Mouse (Mus musculus) cerebellum, adult 18-20 months (tissue): ENCODE results near the gene Mark4.

Experiments used
- DNase-seq, 2 experiments: peaks; one replicate each; pipeline ENCODE4 v3.0.0; 2021

The Mark4 gene

DNA sequence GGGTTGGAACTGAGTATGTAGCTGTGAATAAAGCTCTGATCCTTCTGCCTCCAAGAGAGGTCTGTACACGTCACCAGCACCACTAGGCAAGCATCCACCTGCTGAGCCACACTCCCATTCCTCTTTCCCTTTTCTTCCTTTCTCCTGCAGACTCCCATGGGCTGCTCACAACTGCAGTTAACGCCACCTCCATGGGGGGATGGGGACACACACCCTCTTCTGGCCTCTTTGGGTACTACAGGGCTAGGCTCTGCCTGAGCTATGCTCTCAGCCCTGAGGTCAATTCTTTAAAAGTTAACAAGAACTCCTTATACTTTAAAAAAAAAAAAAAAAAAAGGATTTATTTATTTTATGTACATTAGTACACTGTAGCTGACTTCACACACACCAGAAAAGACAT is 26.1 kb downstream of the Mark4 start:
- DNase-seq: no peak

DNA sequence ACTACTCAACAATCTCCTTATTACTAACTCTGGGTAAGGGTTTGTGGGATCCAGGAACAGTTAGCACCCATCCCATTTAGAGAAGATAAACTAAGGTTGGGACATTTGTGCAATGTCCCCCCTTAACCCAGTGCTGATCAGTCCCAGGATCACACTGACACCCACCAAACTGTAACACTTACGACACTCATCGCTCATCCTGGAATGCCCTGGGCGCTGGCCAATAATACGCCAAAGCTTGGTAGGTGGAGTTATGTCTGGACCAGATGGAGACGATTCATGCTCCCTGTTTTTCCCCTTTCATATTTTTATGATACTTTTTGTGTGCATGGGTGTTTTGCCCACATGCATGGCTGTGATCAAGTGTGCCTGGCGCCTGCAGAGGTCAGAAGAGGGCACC is 28.2 kb downstream of the Mark4 start:
- DNase-seq: no peak

DNA sequence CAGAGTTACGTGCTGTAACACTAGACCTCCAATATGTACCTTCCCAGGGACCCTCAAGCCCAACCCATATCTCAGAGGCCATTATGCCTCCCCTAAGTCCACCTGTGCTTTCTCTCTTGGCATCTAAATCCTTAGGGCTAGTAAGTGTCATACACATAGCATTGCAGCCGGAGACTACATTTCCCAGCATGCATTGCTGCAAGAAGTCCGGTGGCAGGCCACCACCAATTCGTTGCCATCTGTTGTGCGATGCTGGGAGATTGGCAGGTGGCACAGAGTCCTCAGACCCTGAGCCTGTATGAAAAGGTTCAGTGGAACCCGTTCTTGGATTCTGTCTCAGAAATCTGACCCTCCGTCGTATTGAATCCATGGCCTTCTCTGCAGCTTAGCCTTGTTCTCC is 28.9 kb downstream of the Mark4 start:
- DNase-seq: peak; percentile 60 to 62

GRCm38 (mm10) chr7:19427999-19428650 is 30.5 kb downstream of the Mark4 start:
- DNase-seq: no peak

- no peak for DNase-seq
Measured at GRCm38 (mm10) chr7:19426888-19427287, 31.7 kb downstream of the Mark4 start.

DNA sequence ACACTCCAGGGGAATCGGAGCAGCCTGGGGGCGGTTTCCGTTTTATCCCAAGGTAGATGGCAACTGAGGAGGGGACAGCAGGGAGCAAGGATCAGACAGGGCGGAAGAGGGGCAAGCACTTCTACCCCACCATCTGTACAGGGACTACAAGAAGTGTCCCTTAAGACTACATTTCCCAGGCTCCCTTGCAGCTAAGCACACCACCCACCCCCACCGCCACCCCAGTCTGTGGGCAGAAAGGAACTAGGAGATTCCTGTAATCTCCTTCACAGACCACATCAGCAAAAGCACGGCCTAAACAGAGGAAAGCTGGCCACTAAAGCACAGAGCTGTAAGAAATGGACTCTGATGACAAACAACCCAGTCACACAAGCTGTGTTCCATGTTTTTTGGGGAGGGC is 32.3 kb downstream of the Mark4 start:
- DNase-seq: no peak

DNA sequence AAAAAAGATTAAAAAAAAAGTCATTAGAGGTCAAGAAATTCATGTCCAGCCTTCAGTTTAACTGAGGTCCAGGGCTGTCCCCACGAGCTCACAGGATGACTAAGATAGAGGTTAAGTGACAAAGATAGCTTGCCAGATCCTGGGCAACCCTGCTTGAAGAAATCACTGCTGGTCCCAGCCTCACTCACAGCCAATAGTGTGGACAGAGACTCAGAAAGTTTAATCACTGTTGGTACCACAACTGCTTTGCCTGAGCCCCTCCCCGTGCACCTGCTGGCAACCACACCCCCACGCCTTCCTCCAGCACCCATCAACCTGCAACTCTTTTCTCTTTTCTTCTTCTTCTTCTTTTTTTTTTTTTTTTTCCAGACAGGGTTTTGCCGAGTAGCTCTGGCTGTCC is 34.6 kb downstream of the Mark4 start:
- no peak for DNase-seq

GRCm38 (mm10) chr7:19423083-19423482 is 35.5 kb downstream of the Mark4 start:
- DNase-seq: no peak

DNA sequence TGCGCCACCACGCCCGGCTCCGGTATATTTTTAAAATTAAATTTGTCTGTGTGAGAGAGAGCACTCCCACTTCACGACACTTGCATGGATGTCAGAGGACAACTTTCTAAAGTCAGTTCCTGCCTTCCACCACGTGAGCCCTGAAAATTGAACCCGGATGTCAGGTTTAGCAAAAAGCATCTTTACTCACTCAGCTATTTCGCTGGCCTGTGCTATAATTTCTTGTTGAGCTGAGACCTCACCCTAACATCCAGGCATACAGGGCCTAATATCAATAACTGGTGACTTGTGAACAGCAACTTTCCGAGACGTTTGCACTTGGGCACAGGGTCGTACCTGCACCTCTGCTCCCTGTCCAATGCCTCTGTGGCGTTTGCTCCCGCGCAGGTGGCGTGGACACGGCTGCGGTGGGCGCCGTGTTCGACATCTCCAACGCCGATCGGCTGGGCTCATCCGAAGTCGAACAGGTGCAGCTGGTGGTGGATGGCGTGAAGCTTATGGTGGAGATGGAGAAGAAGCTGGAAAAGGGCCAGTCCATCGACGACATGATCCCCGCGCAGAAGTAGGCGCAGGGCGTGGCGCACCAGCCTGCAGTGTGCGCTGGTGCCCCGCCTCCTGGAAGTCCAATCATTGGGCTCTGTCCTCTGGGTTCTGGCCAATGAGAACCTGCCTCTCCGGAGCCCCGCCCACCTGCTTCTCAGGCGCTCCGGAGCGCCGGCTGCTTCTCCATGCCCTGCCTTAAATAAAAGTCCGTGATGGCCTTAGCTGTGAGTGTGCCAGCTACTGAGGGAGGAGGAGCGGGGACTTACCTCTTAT is 37.6 kb downstream of the Mark4 start:
- DNase-seq: peak; percentile 89 to 95

- DNase-seq: no peak
Measured at GRCm38 (mm10) chr7:19420121-19420520, 38.5 kb downstream of the Mark4 start.

DNA sequence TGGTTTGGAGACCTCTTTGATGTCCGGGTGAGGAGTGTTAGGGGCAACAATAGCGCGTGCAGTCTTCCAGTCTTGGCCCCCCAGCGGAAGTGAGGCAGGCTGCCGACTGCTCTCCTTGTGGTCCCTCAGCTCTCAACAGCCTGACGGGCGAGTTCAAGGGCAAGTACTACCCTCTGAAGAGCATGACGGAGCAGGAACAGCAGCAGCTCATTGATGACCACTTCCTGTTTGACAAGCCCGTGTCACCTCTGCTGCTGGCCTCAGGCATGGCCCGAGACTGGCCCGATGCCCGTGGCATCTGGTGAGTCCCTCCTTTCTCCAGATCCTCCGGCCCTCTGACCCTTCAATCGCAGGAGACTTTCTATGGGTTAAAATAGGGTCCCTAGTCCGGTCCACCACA is 42.0 kb downstream of the Mark4 start:
- DNase-seq: no peak

DNA sequence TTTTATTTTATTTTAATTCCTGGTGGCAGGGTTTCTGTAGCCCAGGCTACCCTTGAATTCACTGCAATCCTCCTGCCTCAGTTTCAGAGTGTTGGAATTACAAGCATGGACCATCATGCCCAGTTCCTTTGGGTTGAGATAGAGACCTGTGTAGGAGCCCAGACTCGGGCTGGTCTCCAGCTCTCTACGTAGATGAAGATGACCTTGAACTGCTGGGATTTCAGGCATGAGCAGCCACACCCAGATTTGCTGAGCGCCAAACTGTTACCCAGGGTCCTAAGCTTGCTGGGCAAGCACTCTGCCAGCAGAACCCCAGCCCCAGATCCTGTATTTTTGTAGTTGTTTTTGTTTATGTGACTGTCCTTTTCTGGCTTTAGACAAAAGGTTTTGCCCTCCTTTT is 45.1 kb downstream of the Mark4 start:
- no peak for DNase-seq

GRCm38 (mm10) chr7:19411783-19412182 is 46.8 kb downstream of the Mark4 start:
- no peak for DNase-seq

- no peak for DNase-seq
Measured at GRCm38 (mm10) chr7:19410766-19411344, 47.8 kb downstream of the Mark4 start.

DNA sequence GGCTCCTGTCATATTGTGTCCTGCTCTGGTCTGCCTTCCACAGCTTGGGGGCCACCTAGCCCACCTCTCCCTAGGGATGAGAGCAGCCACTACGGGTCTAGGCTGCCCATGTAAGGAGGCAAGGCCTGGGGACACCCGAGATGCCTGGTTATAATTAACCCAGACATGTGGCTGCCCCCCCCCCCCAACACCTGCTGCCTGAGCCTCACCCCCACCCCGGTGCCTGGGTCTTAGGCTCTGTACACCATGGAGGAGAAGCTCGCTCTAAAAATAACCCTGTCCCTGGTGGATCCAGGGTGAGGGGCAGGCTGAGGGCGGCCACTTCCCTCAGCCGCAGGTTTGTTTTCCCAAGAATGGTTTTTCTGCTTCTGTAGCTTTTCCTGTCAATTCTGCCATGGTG is 48.9 kb downstream of the Mark4 start:
- DNase-seq: no peak

DNA sequence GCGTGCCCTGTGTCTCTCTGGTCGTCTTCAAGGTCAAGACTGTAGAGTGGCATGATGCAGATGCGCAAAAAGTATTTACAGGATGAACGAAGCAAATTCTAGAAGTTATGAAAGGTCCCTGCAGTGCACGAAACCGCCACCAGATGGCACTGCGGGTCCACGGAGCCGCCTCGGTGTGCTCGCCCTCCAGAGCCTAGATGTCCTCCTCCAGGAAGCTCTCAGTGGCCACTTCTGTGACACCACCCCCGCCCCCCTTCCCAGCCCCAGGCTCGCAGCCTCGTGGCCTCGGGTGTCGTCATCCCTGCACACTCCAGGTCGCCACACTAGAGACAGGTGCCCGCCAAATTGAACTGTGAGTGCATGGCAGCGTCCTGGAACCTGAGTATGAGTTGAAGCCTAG is 53.2 kb downstream of the Mark4 start:
- DNase-seq: peak; percentile 71 to 88

DNA sequence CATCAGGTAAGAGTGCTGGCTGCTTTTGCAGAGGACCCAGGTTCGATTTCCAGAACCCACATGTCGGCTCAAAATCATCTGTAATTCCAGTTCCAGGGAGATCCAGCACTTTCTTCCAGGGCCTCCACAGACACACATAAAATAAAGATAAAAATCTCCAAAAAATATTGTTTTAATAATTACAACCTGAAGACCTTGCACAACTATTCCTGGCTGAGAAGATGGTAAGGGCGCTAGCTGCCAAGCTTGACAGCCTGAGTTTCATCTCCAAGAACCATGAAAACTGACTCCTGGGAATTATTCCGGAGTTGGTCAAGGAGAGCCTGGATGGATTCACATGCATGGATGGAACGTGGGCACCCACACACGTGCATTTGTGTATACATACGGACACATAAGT is 54.1 kb downstream of the Mark4 start, which contains the start of gene Ckm:
Ckm (plus strand) TSS at position 301 of the 400 bp plus-strand sequence.
- DNase-seq: no peak

DNA sequence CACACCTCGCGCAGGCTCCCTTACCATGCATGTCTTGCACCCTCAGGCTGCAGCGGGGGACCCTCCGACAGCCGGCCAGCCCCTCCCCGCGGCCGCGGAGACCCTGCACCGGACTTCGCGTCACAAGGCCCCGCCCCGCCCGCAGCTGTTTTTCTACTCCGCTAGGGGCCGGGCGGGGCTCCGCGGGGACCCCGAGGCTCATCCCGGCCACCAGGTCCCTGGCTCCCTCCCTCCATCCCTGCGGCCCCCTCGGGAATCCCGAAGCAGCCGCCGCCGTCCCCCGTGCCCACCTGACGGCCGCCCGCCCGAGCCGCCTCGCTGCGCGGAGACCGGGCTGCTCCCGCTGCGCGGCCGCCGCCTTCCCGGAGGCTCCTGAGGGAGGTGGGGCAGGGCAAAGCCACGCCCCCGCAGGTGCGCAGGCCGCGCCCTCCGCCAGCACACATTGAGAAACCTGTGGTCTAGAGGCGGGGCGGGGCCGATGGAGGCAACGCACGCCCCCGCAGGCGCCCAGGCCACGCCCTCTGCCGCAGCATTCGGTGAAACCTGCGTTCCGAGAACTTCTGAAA is 54.8 kb downstream of the Mark4 start, which contains the start of gene Klc3:
Klc3 (minus strand) TSS at position 374 of the 566 bp plus-strand sequence.
- peak in 1 of 2 experiments; percentile 40 for DNase-seq

GRCm38 (mm10) chr7:19402535-19403112 is 56.0 kb downstream of the Mark4 start:
- DNase-seq: no peak

DNA sequence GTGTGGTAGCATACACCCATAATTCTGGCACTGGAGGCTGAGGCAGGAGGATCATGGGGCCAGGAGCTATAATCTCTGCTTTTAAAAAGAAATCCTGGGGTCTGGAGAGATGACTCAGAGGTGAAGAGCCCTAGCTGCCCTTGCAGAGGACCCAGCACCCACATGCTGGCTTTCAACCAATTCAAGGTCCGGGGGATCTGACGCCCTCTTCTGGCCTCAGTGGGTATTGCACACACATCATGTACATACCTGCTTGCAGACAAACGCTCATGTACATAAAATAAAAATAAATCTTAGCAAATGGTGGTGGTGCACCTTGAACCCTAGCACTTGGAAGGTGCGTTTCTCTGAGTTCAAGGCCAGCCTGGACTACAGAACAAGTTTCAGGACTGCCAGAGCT is 57.7 kb downstream of the Mark4 start:
- DNase-seq: no peak

DNA sequence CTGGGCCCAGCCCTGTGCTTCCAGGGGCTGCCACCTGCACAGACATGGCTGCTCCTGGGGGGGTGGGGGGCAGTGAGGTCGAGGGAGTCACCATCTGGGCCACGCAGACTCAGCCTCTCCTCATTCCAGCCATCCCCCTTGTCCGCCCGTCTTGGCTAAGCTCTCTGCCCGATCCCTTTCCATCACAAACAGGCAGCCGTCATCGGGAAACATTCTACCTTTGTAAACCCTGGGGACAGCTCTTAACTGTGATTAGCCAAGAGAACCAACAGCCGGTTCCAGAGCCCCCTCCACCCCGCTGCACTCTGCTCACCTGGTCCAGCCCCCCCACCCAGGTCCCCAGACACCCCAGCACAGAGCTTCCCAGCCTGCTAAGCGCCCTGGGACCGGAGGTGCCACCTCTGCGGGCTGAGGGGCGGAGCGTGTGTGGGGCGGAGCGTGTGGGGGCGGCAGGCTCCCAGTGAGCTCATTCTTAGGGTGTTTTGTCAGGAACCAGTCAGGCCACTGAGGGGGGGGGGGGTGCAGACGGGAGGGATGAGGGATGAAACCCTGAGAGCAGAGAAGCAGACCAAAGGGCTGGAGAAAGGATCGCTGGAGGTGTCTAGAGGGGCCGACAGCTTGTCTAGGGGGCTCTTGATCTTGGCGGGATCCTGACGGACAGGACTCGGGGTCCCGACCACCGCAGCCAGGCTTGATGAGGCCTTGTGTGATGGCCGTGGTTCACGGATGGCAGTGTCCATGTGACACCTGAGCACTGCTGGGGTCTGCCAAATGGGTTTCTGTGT is 58.9 kb downstream of the Mark4 start:
- no peak for DNase-seq

DNA sequence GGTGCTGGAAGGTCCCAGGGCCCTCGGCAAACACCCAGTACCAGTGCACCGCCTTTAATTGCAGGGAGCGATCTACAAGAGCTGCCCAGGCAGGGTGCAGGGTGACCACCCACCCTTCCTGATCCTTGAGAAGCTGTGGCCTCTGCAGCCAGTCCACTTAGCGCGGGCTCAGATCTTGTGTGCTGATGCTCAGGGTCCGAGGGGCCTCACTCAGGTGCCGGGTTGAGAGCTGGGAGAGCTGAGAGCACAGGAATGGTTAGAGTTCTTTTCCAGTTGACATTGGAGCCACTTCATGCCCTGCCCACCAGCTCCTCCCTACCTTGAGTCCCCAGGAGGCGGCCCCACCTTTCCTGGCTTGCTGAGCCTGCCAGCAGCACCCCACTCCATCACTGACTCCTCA is 64.1 kb downstream of the Mark4 start:
- no peak for DNase-seq
